Mouse (Mus musculus) brain, embryonic 14.5 days (tissue): ENCODE measurements at regions not wholly inside any gene's neighbourhood (a gene's known extent, or its start where the extent isn't known, plus 50 kb on each side); places are given as distances from the start of the nearest gene placed in this dataset.

Source experiments
- DNase-seq: peaks from one replicate; pipeline ENCODE4 v3.0.0-alpha.2; 2011; ENCODE audit warnings: low read depth
- CTCF ChIP-seq: fragments of 200-500 bp; IDR thresholded peaks from 2 replicates; pipeline ENCODE4 v1.5.1; 2012; ENCODE audit warnings: inconsistent platforms, mild to moderate bottlenecking, moderate library complexity, borderline replicate concordance; ENCODE audit not compliant: insufficient read depth, insufficient read length; ENCODE audit errors: extremely low read depth
- POLR2A ChIP-seq: fragments of 200-500 bp; IDR thresholded peaks from 2 replicates; pipeline ENCODE4 v1.6.1; 2012; ENCODE audit warnings: mild to moderate bottlenecking, inconsistent platforms, borderline replicate concordance; ENCODE audit not compliant: poor library complexity, insufficient read depth, insufficient read length, severe bottlenecking; ENCODE audit errors: extremely low read depth

- TF ChIP-seq CTCF (no peak), POLR2A (no peak)
- peak; percentile 95 for DNase-seq
Observed at GRCm38 (mm10) chr8:109436830-109437567, 56.8 kb upstream of the Pmfbp1 start.

- DNase-seq, result no peak
- TF ChIP-seq CTCF (no peak), POLR2A (no peak)
Observed at GRCm38 (mm10) chr8:109438531-109438930, 55.3 kb upstream of the Pmfbp1 start.
